Mouse (Mus musculus) cortical plate, adult 2 months (tissue): Measurements from ENCODE around the gene Elk1.

Source experiments
- CTCF ChIP-seq: fragments of 200-500 bp; IDR thresholded peaks from 2 replicates; pipeline ENCODE4 v1.5.1; 2011; ENCODE audit warnings: mild to moderate bottlenecking, control low read depth, low read length; ENCODE audit not compliant: insufficient read depth; ENCODE audit errors: extremely low read depth
- POLR2A ChIP-seq: fragments of 200-500 bp; IDR thresholded peaks from 2 replicates; pipeline ENCODE4 v1.6.1; 2011; ENCODE audit warnings: mild to moderate bottlenecking, low read length, control low read depth; ENCODE audit not compliant: insufficient read depth; ENCODE audit errors: extremely low read depth

DNA sequence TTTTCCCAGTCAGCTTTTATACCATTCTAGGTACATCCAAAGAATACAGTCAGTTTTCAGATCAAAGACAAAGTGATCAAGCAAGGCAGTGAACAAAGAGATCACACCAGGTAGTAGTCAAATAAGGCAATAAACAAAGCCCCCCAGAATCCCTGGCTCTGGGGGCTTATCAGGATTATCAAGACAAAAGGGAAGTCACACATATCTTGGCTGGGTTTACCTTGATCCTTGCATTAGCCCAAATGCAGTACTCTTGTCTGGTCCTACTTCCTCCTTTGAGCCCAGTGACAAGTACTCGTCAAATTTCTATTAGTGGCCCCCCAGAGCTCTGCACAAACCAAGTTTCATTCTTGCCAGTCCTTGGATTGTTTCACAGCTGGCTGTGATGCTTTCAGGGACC lies 30.5 kb upstream of the Elk1 start:
- TF ChIP-seq CTCF (no peak), POLR2A (no peak)
